Mouse (Mus musculus) kidney, adult 2 months (tissue): ENCODE measurements at regions not wholly inside any gene's neighbourhood (a gene's known extent, or its start where the extent isn't known, plus 50 kb on each side); places are given as distances from the start of the nearest gene placed in this dataset.

Experiments used
- DNase-seq: peaks from one replicate; pipeline ENCODE4 v3.0.0; 2021
- H3K27ac ChIP-seq: fragments of 200-500 bp; 2 replicates; pipeline ENCODE4 v1.5.1; 2012; ENCODE audit warnings: low read depth, low read length, control low read depth, inconsistent platforms; ENCODE audit not compliant: insufficient read depth
- H3K27me3 ChIP-seq: fragments of 200-500 bp; replicated peaks from 2 replicates; pipeline ENCODE4 v1.6.1; 2012; ENCODE audit warnings: mild to moderate bottlenecking, moderate library complexity, low read length, inconsistent platforms; ENCODE audit not compliant: control insufficient read depth, insufficient read depth
- H3K36me3 ChIP-seq: fragments of 200-500 bp; 2 replicates; pipeline ENCODE4 v1.6.1; 2012; ENCODE audit warnings: mild to moderate bottlenecking, moderate library complexity, low read length, inconsistent platforms; ENCODE audit not compliant: control insufficient read depth, insufficient read depth
- H3K4me1 ChIP-seq: fragments of 200-500 bp; 2 replicates; pipeline ENCODE4 v1.6.1; 2011; ENCODE audit warnings: low read length; ENCODE audit not compliant: control insufficient read depth, insufficient read depth
- H3K4me3 ChIP-seq: fragments of 200-500 bp; 2 replicates; pipeline ENCODE4 v1.5.1; 2011; ENCODE audit warnings: mild to moderate bottlenecking, low read depth, low read length, control low read depth; ENCODE audit not compliant: insufficient read depth
- CTCF ChIP-seq: fragments of 200-500 bp; conservative IDR thresholded peaks from 2 replicates; pipeline ENCODE4 v1.5.1; 2011; ENCODE audit warnings: low read depth, mild to moderate bottlenecking, control low read depth, low read length, moderate library complexity, mixed read lengths; ENCODE audit not compliant: insufficient read depth, insufficient read length
- POLR2A ChIP-seq: fragments of 200-500 bp; IDR thresholded peaks from one replicate; pipeline ENCODE4 v1.6.1; 2011; ENCODE audit warnings: low read depth, low read length, control low read depth
- WGBS: fragments of 180-500 bp; shearing (Covaris S2); methylation state at CpG from one replicate; pipeline ENCODE4 v1.1.7; 2018; 5-methylcytosine and 5-hydroxymethylcytosine counted together

DNA sequence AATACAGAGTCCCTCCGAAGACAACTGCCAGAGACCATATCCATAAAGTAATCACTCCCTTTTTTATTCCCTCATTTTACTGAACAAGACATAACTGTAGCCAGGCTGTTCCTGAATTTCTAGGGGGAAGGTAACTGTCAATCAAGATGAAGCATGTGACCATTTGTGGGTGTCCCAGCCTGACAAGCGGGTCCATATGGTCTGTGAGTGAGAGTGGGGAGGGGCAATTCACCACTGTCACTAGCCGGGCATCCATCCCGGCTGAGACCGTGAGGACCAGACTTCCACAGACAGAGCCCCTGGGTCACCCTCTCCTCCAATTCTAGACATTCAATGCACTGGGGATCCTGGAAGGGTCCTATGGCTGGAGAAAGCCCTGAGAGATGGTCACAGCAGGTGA, 54.6 kb downstream of the Gm11733 start:
- TF ChIP-seq POLR2A = no peak
- TF ChIP-seq CTCF = no peak
- H3K27me3 ChIP-seq = no peaks in the 10 kb centered on the region
- no peak overlapping the region for H3K27ac ChIP-seq
- H3K4me3 ChIP-seq = no peak overlapping the region
- no peaks in the 10 kb centered on the region for H3K36me3 ChIP-seq
- WGBS = 82% methylated on average over 5 of the region's 5 CpGs
- no peak for DNase-seq
- H3K4me1 ChIP-seq = peaks cover 8% of the 10 kb centered on the region; the same call in 1 of the 2 replicates

DNA sequence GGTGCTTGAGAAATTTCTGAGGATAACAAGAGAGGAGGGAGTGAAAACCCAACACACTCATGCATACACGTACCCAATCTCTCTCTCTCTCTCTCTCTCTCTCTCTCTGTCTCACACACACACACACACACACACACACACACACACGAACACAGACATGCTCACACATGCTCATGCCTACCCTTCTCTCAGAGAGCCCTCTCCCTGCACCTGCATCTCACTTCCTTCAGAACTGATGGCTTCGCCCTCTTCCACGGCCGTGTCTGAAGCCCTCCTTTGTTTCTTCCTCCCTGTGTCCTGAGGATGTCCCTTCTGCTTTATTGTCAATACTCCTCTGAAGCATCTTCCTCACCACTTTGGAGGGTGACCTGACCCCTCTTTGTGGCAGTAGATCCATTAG, 56.4 kb downstream of the Gm11733 start:
- TF ChIP-seq CTCF = no peak
- no peak for TF ChIP-seq POLR2A
- Histone ChIP-seq H3K27ac (no peak overlapping the region), H3K27me3 (no peaks in the 10 kb centered on the region), H3K4me1 (peaks cover 5% of the 10 kb centered on the region; the same call in 1 of the 2 replicates), H3K36me3 (no peaks in the 10 kb centered on the region), H3K4me3 (no peak overlapping the region)
- 65% methylated on average over 5 of the region's 5 CpGs for WGBS
- DNase-seq = no peak

DNA sequence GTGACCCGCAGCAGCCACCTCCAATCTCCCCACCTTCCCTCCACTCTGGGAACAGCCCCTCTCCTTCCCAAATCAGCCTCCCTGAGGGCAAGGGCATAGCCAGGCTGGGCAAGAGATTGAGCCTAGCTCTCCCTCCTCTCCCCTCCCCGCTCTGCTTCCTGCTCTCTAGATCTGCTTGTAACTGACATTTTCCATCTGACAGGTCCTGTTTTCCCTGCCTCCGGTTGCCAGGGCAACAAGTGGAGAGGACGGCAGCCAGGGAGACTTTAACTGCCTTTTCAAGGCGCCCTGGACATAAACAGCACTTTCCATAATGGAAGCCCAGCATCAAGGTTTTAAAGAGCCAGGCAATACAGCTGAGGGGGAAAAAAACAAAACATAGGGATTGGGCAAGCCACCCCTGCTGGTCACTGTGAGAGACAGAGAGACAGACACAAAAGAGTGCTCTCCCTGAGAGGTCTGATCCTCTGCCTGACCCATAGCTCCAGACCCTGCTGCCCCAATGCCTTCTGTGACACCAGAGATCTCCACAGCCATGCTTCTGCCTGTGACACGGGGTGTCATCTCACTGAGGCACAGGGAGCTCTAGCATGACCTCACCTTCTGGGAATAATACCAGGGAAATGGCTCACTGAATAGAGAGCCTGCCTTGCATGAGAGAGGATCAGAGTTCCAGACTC, 57.2 kb downstream of the Gm11733 start:
- no peak for TF ChIP-seq POLR2A
- TF ChIP-seq CTCF = no peak
- H3K27ac ChIP-seq = 0 out of 2 replicates have a peak overlapping the region, but pooled peaks have one; percentile 19
- DNase-seq = peak; percentile 75
- H3K27me3 ChIP-seq = no peaks in the 10 kb centered on the region
- WGBS = 13% methylated on average over 6 of the region's 6 CpGs
- no peak overlapping the region for H3K4me3 ChIP-seq
- peaks cover 4% of the 10 kb centered on the region; the same call in 1 of the 2 replicates for H3K4me1 ChIP-seq
- no peaks in the 10 kb centered on the region for H3K36me3 ChIP-seq

DNA sequence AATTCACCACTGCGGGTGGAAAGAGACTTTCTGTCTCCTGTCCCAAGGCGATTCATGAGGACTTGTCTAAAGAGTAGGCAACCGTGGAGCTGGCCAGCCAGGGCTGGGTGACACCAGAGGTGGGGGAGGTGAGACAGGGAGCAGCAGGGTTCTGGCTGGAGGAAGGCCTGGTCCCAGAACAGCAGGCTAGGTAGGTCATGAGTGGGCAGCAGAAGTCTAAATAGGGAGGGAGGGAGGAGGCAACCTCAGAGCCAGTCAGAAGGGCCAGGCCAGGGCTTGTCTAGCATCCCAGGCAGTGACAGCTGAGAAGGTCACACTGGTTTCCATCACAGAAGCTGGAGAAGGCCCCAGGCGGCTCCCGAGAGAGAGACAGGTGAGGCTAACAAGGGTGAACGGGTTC, 59.0 kb downstream of the Gm11733 start:
- Histone ChIP-seq H3K36me3 (no peaks in the 10 kb centered on the region), H3K4me1 (peaks cover 4% of the 10 kb centered on the region; the same call in 1 of the 2 replicates), H3K27me3 (no peaks in the 10 kb centered on the region), H3K4me3 (no peak overlapping the region), H3K27ac (no peak overlapping the region)
- WGBS = 52% methylated on average over 6 of the region's 6 CpGs
- no peak for TF ChIP-seq CTCF
- TF ChIP-seq POLR2A = no peak
- DNase-seq = no peak

DNA sequence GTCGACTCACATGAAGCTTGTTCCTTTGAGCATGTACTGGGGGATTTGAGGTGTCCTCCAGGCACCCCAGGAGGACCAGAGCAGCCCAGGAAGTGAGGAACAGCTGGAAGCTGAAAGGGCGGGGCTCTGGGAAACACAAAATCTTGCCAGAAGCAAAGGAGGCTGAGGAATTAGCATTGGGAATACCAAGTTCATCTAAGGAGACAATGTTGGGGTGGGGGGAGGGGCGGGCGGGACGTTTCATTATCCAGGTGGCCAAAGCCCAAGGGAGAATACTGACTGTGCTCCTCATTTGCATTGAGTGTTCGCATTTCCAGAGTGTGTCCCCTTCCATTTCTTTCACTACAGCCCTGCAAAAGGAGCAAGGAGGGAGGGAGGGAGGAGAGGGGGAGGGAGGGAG, 60.3 kb downstream of the Gm11733 start:
- TF ChIP-seq CTCF = no peak
- TF ChIP-seq POLR2A = no peak
- H3K27me3 ChIP-seq = no peaks in the 10 kb centered on the region
- no peaks in the 10 kb centered on the region for H3K36me3 ChIP-seq
- 49% methylated on average over 6 of the region's 6 CpGs for WGBS
- H3K4me3 ChIP-seq = no peak overlapping the region
- no peak overlapping the region for H3K27ac ChIP-seq
- DNase-seq = no peak
- H3K4me1 ChIP-seq = peaks cover 4% of the 10 kb centered on the region; the same call in 1 of the 2 replicates

DNA sequence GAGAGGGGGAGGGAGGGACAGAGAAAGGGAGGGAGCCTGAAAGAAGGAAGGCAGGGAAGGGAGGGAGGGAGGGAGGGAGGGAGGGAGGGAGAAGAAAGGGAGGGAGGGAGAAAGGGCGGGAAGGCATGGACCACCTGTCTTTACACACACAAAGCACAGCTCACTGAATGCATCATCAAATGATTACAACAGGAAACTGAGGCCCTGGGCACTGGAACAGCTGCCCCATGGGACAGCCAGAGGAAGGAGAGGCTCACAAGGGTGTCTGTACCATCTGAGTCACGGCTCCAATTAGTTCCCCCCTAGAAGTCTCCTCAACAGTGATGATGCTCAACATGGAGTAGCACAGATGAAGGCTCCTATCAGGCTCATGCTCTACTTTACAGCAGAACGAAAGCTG, 60.8 kb downstream of the Gm11733 start:
- 70% methylated on average over 3 of the region's 3 CpGs for WGBS
- H3K36me3 ChIP-seq = no peaks in the 10 kb centered on the region

DNA sequence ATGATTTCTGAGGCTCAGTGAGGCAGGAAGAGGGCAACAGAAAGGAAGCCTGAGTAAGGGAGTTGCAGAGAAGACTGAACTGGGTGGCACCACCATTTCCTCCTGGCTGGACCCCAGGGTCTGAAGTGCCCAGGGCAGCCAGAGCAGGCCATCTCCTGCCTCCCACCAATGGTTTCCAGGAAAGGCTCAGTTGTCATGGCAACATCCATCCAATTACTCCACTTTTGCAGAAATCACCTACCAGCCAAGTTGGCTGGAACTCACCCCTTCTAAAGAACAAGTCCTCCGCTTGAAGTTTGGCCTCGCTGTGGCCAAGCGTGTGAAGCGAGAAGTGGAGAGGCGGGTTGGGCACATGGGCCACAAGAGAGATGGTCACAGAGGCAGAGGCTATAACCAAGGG, 67.8 kb downstream of the Gm11733 start:
- no peaks in the 10 kb centered on the region for H3K27me3 ChIP-seq
- TF ChIP-seq POLR2A = no peak
- no peak for TF ChIP-seq CTCF
- no peak for DNase-seq
- WGBS = 99% methylated on average over 5 of the region's 5 CpGs
- H3K4me3 ChIP-seq = no peak overlapping the region
- no peaks in the 10 kb centered on the region for H3K36me3 ChIP-seq
- H3K4me1 ChIP-seq = no peaks in the 10 kb centered on the region
- no peak overlapping the region for H3K27ac ChIP-seq

More for the DNA sequence above, 60.8 kb downstream of the Gm11733 start:
- no peak overlapping the region for H3K4me3 ChIP-seq
- H3K27me3 ChIP-seq = no peaks in the 10 kb centered on the region
- no peak overlapping the region for H3K27ac ChIP-seq
- TF ChIP-seq CTCF = no peak
- no peak for TF ChIP-seq POLR2A
- no peak for DNase-seq
- H3K4me1 ChIP-seq = peaks cover 4% of the 10 kb centered on the region; the same call in 1 of the 2 replicates
